Mouse (Mus musculus) activated CD4-positive, CD25-positive, alpha-beta regulatory T cell, adult 4 months (primary cell): ENCODE measurements around the gene Xxylt1. TPM values are rescaled to one million over a fixed set of nuclear protein-coding genes. Genes with fewer than 3 reads are reported as not detected.
A peak's percentile ranks its signal among the peaks of the same experiment; 100 is the strongest.

ENCODE experiments used
- ATAC-seq: one replicate; pipeline ENCODE4 v1.8.0; 2017
- polyA plus RNA-seq, 2 experiments: library from polyadenylated mRNA; unstranded; fragments of 100-300 nt; shearing (Covaris generic); gene quantifications; one replicate each; pipeline ENCODE4 v1.2.1; 2017

Xxylt1 gene
- polyA plus RNA-seq, 2 experiments from 2014 or later: 17.0 to 27.9 TPM

DNA sequence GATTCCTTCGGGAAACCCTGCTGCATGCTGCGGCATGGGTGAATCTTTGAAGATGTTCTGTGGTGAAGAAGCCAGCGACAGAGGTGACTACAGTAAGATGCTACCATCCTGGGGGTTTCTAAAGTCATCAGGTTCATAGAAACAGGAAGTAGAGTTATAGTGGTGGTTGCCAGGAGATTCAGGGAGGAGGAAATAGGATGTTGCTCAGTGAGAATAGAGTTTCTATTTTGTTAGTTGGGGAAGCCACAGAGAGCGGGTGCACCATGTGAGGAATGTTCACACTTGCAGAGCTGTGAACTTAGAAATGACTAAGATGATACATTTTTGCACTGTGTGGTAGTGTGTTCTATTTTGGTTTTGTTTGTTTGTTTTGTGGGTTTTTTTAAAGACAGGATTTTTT, 133.0 kb downstream of the Xxylt1 start:
- ATAC-seq: peak; percentile 81

GRCm38 (mm10) chr16:30944886-30945285, 136.3 kb downstream of the Xxylt1 start:
- ATAC-seq: no peak

- ATAC-seq: no peak
Measured at GRCm38 (mm10) chr16:30943919-30944318, 137.3 kb downstream of the Xxylt1 start.

DNA sequence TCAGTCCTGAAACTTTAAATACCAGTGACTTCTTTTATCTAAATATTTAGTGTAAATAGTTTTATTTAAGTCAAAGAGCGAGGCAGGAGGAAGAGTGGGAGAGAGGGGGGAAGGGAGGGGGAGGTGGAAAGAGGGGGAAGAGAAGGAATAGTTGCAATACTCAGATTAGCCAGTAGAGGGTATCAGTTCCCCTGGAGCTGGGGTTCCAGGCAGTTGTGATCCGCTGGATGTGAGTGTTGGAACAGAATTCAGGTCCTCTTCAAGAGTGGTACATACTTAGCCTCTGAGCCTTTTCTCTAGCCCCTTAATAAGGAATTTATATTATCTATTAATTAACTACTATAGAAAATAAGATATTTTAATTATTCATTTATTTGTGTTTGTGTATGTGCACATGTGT, 140.5 kb downstream of the Xxylt1 start:
- ATAC-seq: no peak

- ATAC-seq: no peak
Measured at GRCm38 (mm10) chr16:30939903-30940302, 141.3 kb downstream of the Xxylt1 start.

DNA sequence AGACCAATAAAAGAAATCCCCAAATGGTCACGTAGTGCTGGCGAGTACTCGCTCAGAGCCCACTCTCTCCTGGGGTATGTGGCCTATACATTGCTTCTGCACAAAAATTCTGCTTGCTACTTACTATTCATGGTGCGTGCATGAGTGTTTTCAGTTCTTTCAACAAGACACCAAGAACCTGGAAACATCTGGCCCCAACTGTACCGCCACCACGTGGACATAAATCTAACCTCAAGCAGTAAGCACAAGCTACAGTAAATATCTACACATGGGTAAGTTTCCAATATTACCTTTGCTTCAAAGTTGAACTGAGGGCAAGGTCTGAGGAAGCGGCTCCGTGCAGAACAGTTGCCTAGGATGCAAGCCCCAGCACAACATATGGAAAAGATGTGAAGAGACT, 142.0 kb downstream of the Xxylt1 start:
- no peak for ATAC-seq

DNA sequence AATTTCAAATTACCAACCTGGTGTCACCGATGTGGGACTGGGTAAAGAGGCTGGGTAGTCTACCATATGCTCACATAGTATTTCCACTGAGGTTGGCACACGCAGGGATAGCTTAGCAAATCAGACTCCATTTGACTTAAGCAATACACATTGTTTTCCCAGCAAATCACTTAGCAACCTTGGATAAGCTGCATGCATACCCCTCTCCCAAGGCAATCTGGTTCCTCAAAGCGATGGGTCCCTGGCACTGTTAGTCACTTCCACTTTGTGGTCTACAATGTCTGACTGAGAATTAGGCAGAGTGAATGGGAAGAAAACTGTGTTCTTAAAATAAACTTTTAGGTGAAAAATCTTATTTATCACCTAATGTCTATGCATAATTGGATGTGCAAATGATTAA, 142.6 kb downstream of the Xxylt1 start:
- no peak for ATAC-seq

DNA sequence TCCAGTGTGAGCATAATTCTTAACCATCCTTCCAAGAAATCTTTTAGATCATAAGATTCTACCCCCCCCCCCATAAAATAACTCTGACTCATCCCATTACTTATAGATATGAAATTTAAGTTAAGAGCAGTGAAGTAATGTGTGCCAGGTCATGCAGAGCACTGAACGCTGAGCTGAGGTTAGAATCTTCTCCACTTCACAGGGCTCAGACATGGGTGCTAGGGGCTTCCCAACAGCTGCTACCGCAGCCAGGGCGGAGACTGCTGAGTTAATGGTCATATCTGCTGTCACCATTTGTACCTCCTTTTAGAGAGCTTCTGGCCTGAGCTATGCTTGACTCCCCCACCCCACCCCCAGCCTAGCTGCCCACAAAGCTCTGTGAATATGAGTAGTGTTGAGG, 143.6 kb downstream of the Xxylt1 start:
- no peak for ATAC-seq

DNA sequence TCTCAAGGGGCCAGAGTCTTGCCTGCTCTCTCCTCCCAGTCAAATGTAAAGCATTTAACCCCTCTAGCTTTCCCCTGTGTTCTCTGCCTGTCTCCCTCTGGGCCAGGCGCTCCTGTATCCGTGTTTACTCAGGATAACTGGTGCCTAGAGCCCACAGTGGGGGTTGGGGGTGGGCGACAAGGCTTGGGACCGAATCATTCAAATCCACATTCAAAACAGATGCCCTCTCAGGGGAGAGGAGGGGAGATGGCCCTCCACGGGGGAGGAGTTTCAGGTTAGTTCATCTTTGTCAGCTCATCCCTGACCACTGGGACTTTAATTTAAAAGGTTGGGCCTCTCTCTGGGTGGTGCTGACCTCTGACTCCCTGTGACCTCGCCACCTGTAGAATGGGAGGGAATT, 144.8 kb downstream of the Xxylt1 start:
- ATAC-seq: no peak

DNA sequence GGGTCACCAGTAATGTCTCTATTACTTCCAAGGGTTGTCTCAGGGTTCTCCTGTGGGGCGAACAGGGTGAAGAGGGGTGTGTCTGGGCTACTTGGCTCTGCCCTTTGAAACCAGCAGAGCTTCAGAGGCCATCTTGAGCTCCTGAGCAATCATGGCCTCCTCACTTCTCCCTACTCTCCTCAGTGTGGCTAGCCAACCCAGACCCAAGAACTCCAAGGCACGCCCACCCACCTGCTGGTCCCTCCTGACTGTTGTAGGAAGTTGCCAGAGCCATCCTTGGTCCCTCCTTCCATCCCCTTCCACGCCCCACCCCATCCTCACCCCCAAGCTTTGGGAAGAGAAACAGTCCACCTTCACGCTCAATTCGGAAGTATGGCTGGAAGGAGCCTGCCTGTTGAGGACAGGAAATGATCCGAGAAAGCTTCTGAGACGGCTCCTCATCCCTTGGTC, 145.2 kb downstream of the Xxylt1 start:
- no peak for ATAC-seq

- peak; percentile 28 for ATAC-seq
Measured at GRCm38 (mm10) chr16:30934967-30935690, 146.1 kb downstream of the Xxylt1 start.

GRCm38 (mm10) chr16:30934205-30934780, 146.9 kb downstream of the Xxylt1 start:
- no peak for ATAC-seq

GRCm38 (mm10) chr16:30933366-30933765, 147.9 kb downstream of the Xxylt1 start:
- no peak for ATAC-seq

DNA sequence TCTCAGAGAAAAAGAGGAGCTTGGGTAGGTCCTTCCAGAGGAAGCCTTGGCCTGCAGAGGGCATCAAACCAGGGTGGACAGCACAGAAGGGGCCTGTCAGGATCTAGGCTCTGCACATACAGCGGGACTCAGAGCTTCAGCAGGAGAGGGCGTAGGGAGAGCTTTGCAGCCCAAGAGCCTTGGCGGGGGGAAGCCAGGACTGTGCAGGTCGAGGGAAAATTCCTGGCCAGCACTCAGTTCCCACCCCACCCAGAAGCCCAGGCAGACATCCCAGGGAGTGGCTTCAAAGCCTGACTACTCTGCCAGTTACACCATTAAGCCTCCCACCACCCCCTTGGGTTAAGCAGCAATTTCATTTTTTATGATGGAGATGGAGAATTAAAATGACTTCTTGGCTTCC, 148.4 kb downstream of the Xxylt1 start:
- ATAC-seq: no peak

GRCm38 (mm10) chr16:30932196-30932595, 149.0 kb downstream of the Xxylt1 start:
- ATAC-seq: no peak

DNA sequence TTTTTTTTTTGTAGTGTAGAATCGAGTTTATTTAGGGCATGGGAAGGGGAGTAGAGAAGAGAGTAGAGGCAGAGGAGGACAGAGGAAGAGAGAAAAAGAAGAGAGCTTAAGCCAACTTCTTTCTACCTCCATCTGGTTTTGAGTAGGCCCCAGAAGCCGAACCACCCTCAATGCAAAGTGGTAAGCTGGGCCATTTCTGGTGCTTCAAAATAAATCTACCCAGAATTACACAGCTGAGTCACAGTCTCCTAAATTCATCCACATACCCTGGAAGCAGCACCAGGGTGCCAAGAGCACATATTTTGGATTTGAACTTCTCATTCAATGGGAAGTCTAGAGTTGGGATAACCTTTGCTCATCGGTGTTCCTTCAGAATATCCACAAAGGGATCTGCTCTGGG, 152.1 kb downstream of the Xxylt1 start:
- no peak for ATAC-seq

DNA sequence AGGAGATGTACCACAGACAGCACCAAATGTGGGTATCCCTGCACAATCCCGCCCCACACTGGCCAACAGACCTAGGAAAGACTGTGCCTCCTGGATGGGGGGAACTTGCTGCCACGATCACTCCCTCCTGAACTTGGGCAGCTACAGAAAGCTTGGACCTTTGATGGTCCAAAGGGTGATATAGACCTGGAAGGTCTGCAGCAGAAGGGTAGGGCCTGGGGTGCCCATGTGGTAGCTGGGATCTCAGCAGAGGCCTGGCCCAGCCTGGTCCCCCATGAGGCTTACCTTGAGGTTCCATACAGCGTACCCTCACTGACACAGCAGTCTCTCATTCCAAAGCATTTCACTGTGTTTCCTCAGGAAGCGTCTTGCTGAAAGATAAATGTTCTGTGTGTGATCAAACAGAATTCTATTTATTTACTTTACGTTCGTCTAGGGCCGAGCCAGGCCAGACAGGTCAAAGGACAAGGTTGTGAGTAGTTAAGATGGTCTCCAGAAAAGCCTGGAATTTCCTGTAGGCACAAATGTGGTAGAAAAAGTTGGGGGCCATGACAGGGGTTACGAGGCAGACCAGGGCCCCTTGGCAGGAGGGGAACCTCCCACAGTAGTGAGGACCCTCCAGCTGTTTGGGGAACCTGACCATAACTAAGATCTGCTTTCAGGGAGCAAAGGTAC, 153.0 kb downstream of the Xxylt1 start:
- no peak for ATAC-seq

GRCm38 (mm10) chr16:30925496-30925895, 155.7 kb downstream of the Xxylt1 start:
- no peak for ATAC-seq

DNA sequence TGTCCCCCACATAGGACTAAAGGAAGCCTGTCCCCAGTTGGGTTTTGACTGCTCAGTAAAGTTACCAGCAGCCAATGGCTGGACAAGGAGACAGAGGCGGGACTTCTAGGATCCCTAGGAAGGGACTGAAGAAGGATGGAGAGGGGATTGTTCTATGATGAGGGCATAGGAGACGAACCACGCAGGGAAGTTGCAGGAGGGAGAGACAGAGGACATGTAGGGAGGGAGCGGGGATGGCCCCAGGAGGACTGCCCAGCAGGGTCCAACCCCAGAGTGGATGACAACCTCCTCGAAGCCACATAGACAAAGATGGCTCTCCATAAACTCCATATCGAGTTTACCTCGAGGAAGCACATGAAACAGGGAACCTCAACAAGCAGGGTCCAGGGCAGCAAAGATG, 157.3 kb downstream of the Xxylt1 start:
- no peak for ATAC-seq

- ATAC-seq: no peak
Measured at GRCm38 (mm10) chr16:30922548-30922947, 158.7 kb downstream of the Xxylt1 start.

DNA sequence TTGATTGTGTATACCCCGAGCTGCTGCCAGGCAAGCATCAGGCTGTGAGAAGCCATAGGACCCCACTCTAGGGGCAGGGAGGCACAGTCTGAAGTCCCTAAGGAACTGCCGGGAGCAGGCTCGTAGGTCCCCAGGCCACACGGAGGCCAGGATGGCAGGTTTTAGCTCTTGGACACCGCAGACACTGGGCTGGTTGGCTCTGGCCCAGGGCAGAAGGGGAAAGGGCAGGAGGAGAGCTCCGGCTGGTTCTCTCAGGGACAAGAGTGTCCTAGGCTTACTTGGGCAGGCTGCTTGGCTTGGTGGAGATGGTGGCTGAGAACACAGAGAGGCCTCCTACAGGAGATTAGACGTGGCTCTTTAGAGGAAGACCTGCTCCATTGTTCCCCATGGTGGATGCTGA, 162.4 kb downstream of the Xxylt1 start:
- no peak for ATAC-seq

DNA sequence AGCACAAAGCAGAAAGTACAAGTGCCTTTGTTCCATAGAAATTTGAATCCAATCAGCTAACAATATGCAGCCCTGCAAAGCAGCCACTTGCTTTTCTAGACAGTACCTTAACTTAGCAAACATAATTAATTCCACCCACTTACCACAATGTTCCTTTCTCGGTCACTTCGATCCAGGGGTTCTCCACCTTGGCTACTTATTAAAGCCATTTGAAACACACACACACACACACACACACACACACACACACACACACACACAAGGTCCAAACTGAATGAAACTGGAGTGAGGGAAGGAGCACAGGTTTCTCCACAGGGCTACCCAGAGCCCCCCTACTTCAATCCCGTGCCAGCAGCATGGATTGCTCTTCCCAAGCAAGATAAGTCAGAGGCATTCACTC, 164.3 kb downstream of the Xxylt1 start:
- no peak for ATAC-seq

- ATAC-seq: no peak
Measured at GRCm38 (mm10) chr16:30915611-30916220, 165.5 kb downstream of the Xxylt1 start.
